Mouse (Mus musculus) neutrophil, adult 65 days (primary cell): ENCODE results near the gene Ano5. TPM values are rescaled to one million over a fixed set of nuclear protein-coding genes. Genes with fewer than 3 reads are reported as not detected.

Experiments used
- total RNA-seq: library from RNA; stranded (reverse); gene quantifications from 2 replicates; pipeline ENCODE4 v1.2.4, GENCODE M21; 2023

The Ano5 gene
- not detected in 2 replicates for total RNA-seq

DNA sequence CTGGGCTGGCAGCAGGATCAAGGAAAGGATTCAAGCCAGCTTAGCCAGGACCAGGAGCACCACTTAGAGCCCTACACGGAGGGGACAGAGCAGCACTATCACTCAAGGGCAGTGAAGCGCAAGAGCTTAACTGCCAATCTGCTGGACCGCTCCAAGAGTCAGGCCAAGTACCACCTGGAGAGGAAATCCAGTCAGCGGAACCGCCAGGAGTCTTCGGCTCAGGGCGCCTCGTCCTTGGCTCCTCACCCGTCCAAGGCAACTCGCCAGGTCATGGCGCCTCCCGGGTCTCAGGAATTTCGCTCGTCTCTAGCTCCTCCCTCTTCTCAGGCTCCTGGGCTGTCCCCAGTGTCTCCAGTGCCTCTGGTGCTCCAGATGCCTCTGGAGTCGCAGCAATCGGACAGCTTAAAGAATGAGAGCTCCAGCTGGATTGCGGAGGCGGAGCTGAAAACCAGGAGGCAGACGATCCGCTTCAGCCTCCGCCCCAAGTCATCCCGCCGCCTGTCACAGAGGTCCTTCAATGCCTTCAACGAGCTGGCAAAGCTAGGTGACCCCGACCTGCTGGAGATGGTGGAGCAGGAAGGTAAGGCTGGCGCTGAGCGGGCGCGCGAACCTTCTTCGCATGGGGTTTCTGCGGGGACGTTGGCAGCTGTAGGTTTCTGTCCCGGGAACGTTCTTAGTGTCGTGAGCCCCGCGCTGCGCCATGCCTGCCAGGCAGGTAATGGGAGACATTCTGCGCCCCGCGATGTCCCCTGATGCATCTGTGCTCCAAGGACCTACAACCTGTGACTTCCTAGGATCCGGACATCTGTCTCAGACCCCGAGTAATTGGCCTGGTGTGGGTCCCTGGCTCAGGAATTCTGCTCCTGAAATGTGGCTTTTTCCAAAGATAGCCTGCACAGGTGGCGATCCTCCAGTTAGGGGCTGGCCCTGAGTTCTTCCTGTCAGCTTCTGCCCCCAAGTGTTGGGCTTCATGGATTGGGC, at the start of gene Ano5:
Gene Ano5 (plus strand): TSS at position 359 of the 981 bp plus-strand sequence.

GRCm38 (mm10) chr7:51621694-51622145, 110.9 kb downstream of the Ano5 start, which contains the start of gene Slc17a6:
Gene Slc17a6, plus strand, starts transcription at chr7:51622006.

Other genes starting within 250 kb of the Ano5 start
- gene Slc17a6, start 111.0 kb downstream of the Ano5 start, total RNA-seq = not detected in 2 replicates